In the genomic region with DNA sequence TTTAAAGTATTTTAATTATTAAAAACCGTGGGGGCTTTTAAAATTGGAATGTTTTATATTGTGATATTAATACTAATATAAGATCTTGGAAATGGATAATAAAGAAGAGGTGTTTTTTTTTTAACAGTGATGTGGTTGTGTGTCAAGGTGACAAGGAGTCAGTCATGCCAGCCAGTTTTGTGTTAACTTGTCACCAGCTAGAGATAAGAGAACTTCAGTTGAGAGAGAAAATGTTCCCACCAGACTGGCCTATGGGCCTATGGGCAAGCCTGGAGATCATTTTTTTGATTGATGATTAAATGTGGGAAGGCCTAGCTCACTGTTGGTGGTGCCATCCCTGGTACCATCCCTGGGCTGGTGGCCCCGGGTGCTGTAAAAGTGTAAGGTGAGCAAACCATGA, we compare ENCODE assay signal across 14 mouse cellular contexts.
"Had no signal": no experiment of that assay in that cellular context is flagged by ENCODE, and none has a peak within 500 bp of the region (broad histone marks: within the 10 kb centered on the region; RNA-seq: fewer than 3 reads in every experiment).

No protein-coding gene starts in this region.

- H3K9me3 ChIP-seq: limb, embryonic 13.5 days; midbrain, embryonic 10.5 days; neural tube, embryonic 12.5 days; stomach, embryonic 15.5 days had no signal

- H3K27ac ChIP-seq: kidney, postnatal 0 days; layer of hippocampus, adult 2 months; limb, embryonic 13.5 days; midbrain, embryonic 10.5 days; neural tube, embryonic 12.5 days; stomach, embryonic 15.5 days had no signal

- H3K27me3 ChIP-seq: limb, embryonic 13.5 days; neural tube, embryonic 12.5 days; stomach, embryonic 15.5 days had no signal

- H3K4me3 ChIP-seq: layer of hippocampus, adult 2 months; limb, embryonic 13.5 days; midbrain, embryonic 10.5 days; myocyte; neural tube, embryonic 12.5 days; stomach, embryonic 15.5 days had no signal

- H3K9ac ChIP-seq: limb, embryonic 13.5 days; neural tube, embryonic 12.5 days; stomach, embryonic 15.5 days had no signal

- H3K4me2 ChIP-seq: limb, embryonic 13.5 days; neural tube, embryonic 12.5 days; stomach, embryonic 15.5 days had no signal

- H3K36me3 ChIP-seq: limb, embryonic 13.5 days; midbrain, embryonic 10.5 days; neural tube, embryonic 12.5 days; stomach, embryonic 15.5 days had no signal

- DNase-seq: kidney, postnatal 4 days; left cerebral cortex, postnatal 4 days; lung, adult 18-20 months; midbrain, embryonic 14.5 days; retina, postnatal 1 day; right cerebral cortex, postnatal 14 days; thymus, postnatal 36 days had no signal

- H3K4me1 ChIP-seq: midbrain, embryonic 10.5 days; neural tube, embryonic 12.5 days; stomach, embryonic 15.5 days had no signal
